ENCODE assay signal across 26 mouse cellular contexts in genomic region chr4:141197686-141198035, GRCm38 (mm10). TPM values are rescaled to one million over a fixed set of nuclear protein-coding genes. Genes with fewer than 3 reads are reported as not detected.
DNase-seq lines count a peak whose midpoint lies in the region; ATAC-seq and TF ChIP-seq lines count a peak whose summit lies in the region.
"Had no signal": no experiment of that assay in that cellular context is flagged by ENCODE, and none has a peak within 500 bp of the region (broad histone marks: within the 10 kb centered on the region; RNA-seq: fewer than 3 reads in every experiment).

No protein-coding gene starts in this region.

- no peak overlapping the region for H3K27ac ChIP-seq in kidney, postnatal 0 days
- H3K27ac ChIP-seq in kidney, embryonic 16.5 days (ENCODE audit: low read length), result no peak overlapping the region
- no peak overlapping the region for H3K27ac ChIP-seq in thymus, adult 2 months (ENCODE audit: control insufficient read depth, insufficient read depth, low read length)
- H3K27ac ChIP-seq in gastrocnemius, adult 2 months, result no peak overlapping the region
- H3K27ac ChIP-seq: embryonic facial prominence, embryonic 13.5 days; forebrain, embryonic 13.5 days; hindbrain, embryonic 13.5 days; left cerebral cortex, adult 2 months had no signal

- TF ChIP-seq POLR2A in thymus, adult 2 months (IDR thresholded peaks at IDR 0.05; ENCODE audit: control insufficient read depth, extremely low read depth, insufficient read depth, low read length, poor library complexity), result no peak

- no peak overlapping the region for H3K9ac ChIP-seq in kidney, postnatal 0 days (ENCODE audit: low read depth, low read length)
- no peak overlapping the region for H3K9ac ChIP-seq in kidney, embryonic 16.5 days (replicated peaks; ENCODE audit: low read length)
- H3K9ac ChIP-seq: embryonic facial prominence, embryonic 13.5 days; forebrain, embryonic 13.5 days; hindbrain, embryonic 13.5 days; liver, postnatal 0 days had no signal

- no peaks in the 10 kb centered on the region for H3K9me3 ChIP-seq in kidney, postnatal 0 days (replicated peaks; ENCODE audit: low read length)
- H3K9me3 ChIP-seq in kidney, embryonic 16.5 days (ENCODE audit: low read length), result no peaks in the 10 kb centered on the region
- H3K9me3 ChIP-seq: forebrain, embryonic 13.5 days; hindbrain, embryonic 13.5 days had no signal

- WGBS in kidney, postnatal 0 days, result 91% methylated on average over 13 of the region's 13 CpGs
- 88% methylated on average over 13 of the region's 13 CpGs for WGBS in kidney, embryonic 16.5 days
- WGBS in thymus, adult 2 months, result 98% methylated on average over 13 of the region's 13 CpGs

- H3K4me1 ChIP-seq in kidney, postnatal 0 days (replicated peaks; ENCODE audit: insufficient read depth, low read length), result no peaks in the 10 kb centered on the region
- H3K4me1 ChIP-seq in kidney, embryonic 16.5 days (ENCODE audit: insufficient read depth, low read length), result no peaks in the 10 kb centered on the region
- H3K4me1 ChIP-seq in thymus, adult 2 months (replicated peaks; ENCODE audit: control insufficient read depth, insufficient read depth, low read length), result no peaks in the 10 kb centered on the region; the same call in 1 of the 2 replicates
- H3K4me1 ChIP-seq: embryonic facial prominence, embryonic 13.5 days; forebrain, embryonic 13.5 days; hindbrain, embryonic 13.5 days had no signal

- H3K4me2 ChIP-seq in kidney, postnatal 0 days (ENCODE audit: low read length), result no peak overlapping the region
- H3K4me2 ChIP-seq in kidney, embryonic 16.5 days (replicated peaks; ENCODE audit: low read depth, low read length), result no peak overlapping the region
- H3K4me2 ChIP-seq: embryonic facial prominence, embryonic 13.5 days; forebrain, embryonic 13.5 days; hindbrain, embryonic 13.5 days; midbrain, embryonic 11.5 days had no signal

- ATAC-seq in kidney, postnatal 0 days (replicated peaks; ENCODE audit: low FRiP score, low read depth), result no peak
- ATAC-seq in kidney, embryonic 16.5 days (ENCODE audit: low FRiP score, low TSS enrichment), result no peak
- no peak for ATAC-seq in inflammation-experienced regulatory T-cells, adult 6 months
- ATAC-seq: forebrain, embryonic 13.5 days; liver, postnatal 0 days had no signal

- peaks cover 43% of the 10 kb centered on the region for H3K36me3 ChIP-seq in kidney, postnatal 0 days (ENCODE audit: insufficient read depth, low read length)
- peaks cover 65% of the 10 kb centered on the region for H3K36me3 ChIP-seq in kidney, embryonic 16.5 days (ENCODE audit: insufficient read depth, low read length)
- peaks cover 20% of the 10 kb centered on the region for H3K36me3 ChIP-seq in thymus, adult 2 months (ENCODE audit: control insufficient read depth, insufficient read depth, low read length)

- 0 out of 2 replicates have a peak, but pooled peaks have one; percentile 2 for TF ChIP-seq CTCF in kidney, postnatal 0 days (IDR thresholded peaks at IDR 0.05; ENCODE audit: low read depth)
- TF ChIP-seq CTCF in thymus, adult 2 months (IDR thresholded peaks at IDR 0.05; ENCODE audit: borderline replicate concordance, control insufficient read depth, extremely low read depth, insufficient read depth, low read length, poor library complexity), result peak; percentile 13; the same call in 1 of the 2 replicates
- TF ChIP-seq CTCF in gastrocnemius, adult 2 months (IDR thresholded peaks at IDR 0.05), result no peak; the same call in 1 of the 2 replicates

- H3K27me3 ChIP-seq in kidney, postnatal 0 days (ENCODE audit: insufficient read depth, low read length), result no peaks in the 10 kb centered on the region
- H3K27me3 ChIP-seq in kidney, embryonic 16.5 days (ENCODE audit: insufficient read depth, low read length), result no peaks in the 10 kb centered on the region
- H3K27me3 ChIP-seq in thymus, adult 2 months (ENCODE audit: control insufficient read depth, insufficient read depth, low read length), result no peaks in the 10 kb centered on the region
- H3K27me3 ChIP-seq: embryonic facial prominence, embryonic 13.5 days; forebrain, embryonic 13.5 days; hindbrain, embryonic 13.5 days had no signal

- DNase-seq in kidney, postnatal 0 days (ENCODE audit: low spot score), result no peak
- DNase-seq in thymus, adult 2 months, result no peak
- DNase-seq in thymus, postnatal 25 days, result no peak
- DNase-seq in ZHBTc4 (ENCODE audit: low read depth, low spot score), result peak; percentile 76
- no peak for DNase-seq in gastrocnemius, adult 2 months
- DNase-seq: adrenal gland, adult 2 months; cerebellum, adult 18-20 months; cerebellum, postnatal 36 days; embryo, embryonic 11 days; gastrocnemius, postnatal 14 days; heart, adult 18-20 months; kidney, adult 9 months; kidney, postnatal 36 days; liver, postnatal 0 days; lung, postnatal 10 days had no signal

- no peak overlapping the region for H3K4me3 ChIP-seq in kidney, postnatal 0 days (replicated peaks; ENCODE audit: low read depth, low read length)
- H3K4me3 ChIP-seq in kidney, embryonic 16.5 days (ENCODE audit: low read length), result no peak overlapping the region
- no peak overlapping the region for H3K4me3 ChIP-seq in thymus, adult 2 months (ENCODE audit: control insufficient read depth, insufficient read depth, low read length)
- H3K4me3 ChIP-seq in gastrocnemius, adult 2 months, result no peak overlapping the region
- H3K4me3 ChIP-seq: embryonic facial prominence, embryonic 13.5 days; erythroblast, embryonic 14.5 days; forebrain, embryonic 13.5 days; hindbrain, embryonic 13.5 days; left cerebral cortex, adult 2 months had no signal

- intact Hi-C loops in gastrocnemius, adult 2 months (cut with DNase I), result no loop called here

RNA-seq across cellular contexts. Expression of gene Rsg1, which starts 16.1 kb away (rescaled TPM):
- 2.7 and 3.1 TPM in 2 replicates for polyA plus RNA-seq in kidney, postnatal 0 days (2015; fragmentation: Nextera tagmentation; extraction: Ambion mirVana)
- 8.1 and 9.2 TPM in 2 replicates for polyA plus RNA-seq in kidney, embryonic 16.5 days (2015; fragmentation: Nextera tagmentation; extraction: Ambion mirVana)
- 3.5 and 3.6 TPM in 2 replicates for polyA plus RNA-seq in thymus, adult 2 months (2012; rRNA removed)
- 1 to 10 TPM; 1.7 to 6.1 (median 3.3) TPM for polyA plus RNA-seq in inflammation-experienced regulatory T-cells, adult 6 months (2017; shearing (Covaris generic))
- total RNA-seq in gastrocnemius, adult 2 months (2021), result not detected
- polyA plus RNA-seq: erythroblast, embryonic 14.5 days had no signal

RNA-seq across cellular contexts. Expression of gene Arhgef19, which starts 41.6 kb away (rescaled TPM):
- 5.2 and 5.7 TPM in 2 replicates for polyA plus RNA-seq in kidney, postnatal 0 days (2015; fragmentation: Nextera tagmentation; extraction: Ambion mirVana)
- polyA plus RNA-seq in kidney, embryonic 16.5 days (2015; fragmentation: Nextera tagmentation; extraction: Ambion mirVana), result 9.6 and 11.2 TPM in 2 replicates
- polyA plus RNA-seq in thymus, adult 2 months (2012; rRNA removed), result 2.6 and 2.8 TPM in 2 replicates
- polyA plus RNA-seq in inflammation-experienced regulatory T-cells, adult 6 months (2017; shearing (Covaris generic)), result not detected
- under 1 TPM; 0.31 to 0.33 TPM for total RNA-seq in gastrocnemius, adult 2 months (2021)
- total RNA-seq: megakaryocyte progenitor cell, adult 5-6 weeks; monocyte, adult 5-6 weeks; neutrophil, adult 5-6 weeks had no signal

RNA-seq across cellular contexts. Expression of gene Fbxo42, which starts 49.9 kb away (rescaled TPM):
- polyA plus RNA-seq in kidney, postnatal 0 days (2015; fragmentation: Nextera tagmentation; extraction: Ambion mirVana), result 14.6 and 16.1 TPM in 2 replicates
- 21.1 and 21.9 TPM in 2 replicates for polyA plus RNA-seq in kidney, embryonic 16.5 days (2015; fragmentation: Nextera tagmentation; extraction: Ambion mirVana)
- polyA plus RNA-seq in thymus, adult 2 months (2012; rRNA removed), result 29.1 and 29.3 TPM in 2 replicates
- polyA plus RNA-seq in inflammation-experienced regulatory T-cells, adult 6 months (2017; shearing (Covaris generic)), result 1 to 10 TPM; 5.5 to 6.3 (median 5.8) TPM
- 10 to 100 TPM; 10.8 to 10.9 TPM for total RNA-seq in gastrocnemius, adult 2 months (2021)

RNA-seq across cellular contexts. Expression of gene Szrd1, which starts 58.1 kb away (rescaled TPM):
- polyA plus RNA-seq in kidney, postnatal 0 days (2015; fragmentation: Nextera tagmentation; extraction: Ambion mirVana), result 38.0 and 40.4 TPM in 2 replicates
- 50.8 and 51.3 TPM in 2 replicates for polyA plus RNA-seq in kidney, embryonic 16.5 days (2015; fragmentation: Nextera tagmentation; extraction: Ambion mirVana)
- 54.2 and 62.1 TPM in 2 replicates for polyA plus RNA-seq in thymus, adult 2 months (2012; rRNA removed)
- polyA plus RNA-seq in inflammation-experienced regulatory T-cells, adult 6 months (2017; shearing (Covaris generic)), result 10 to 100 TPM; 37.9 to 88.5 (median 58.2) TPM
- total RNA-seq in gastrocnemius, adult 2 months (2021), result 100 to 1,000 TPM; 146 to 163 TPM
